Mouse (Mus musculus): ENCODE measurements around the gene Naa38.

The Naa38 gene

GRCm38 (mm10) chr11:69395235-69395633 lies at the start of gene Naa38, which contains the start of gene Cyb5d1:
Gene Naa38, plus strand, starts transcription at chr11:69395487.
Gene Cyb5d1, minus strand, starts transcription at chr11:69395631.
- DNase-seq (ENCODE audit: low spot score) = peak; percentile 90

DNA sequence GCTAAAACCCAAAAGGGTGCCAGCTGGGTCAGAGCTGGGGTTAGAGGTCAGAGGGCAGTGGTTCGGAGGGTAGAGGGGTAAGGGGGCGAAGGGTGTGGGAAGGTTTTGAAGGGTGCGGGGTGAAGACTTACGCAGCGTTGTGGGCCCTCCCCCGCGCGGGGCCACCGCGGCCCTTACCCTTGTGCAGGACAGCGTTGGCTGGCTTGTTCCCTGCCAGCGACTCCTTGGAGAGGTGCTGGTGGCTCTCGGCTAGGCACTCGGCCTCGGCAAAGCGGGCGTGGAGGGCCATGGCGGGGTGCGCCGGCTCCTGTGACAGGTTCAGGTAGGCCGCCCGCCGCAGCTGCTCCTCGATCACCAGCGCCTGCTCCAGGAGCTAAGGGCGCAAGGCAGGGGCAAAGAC lies 48.8 kb upstream of the Naa38 start:
- DNase-seq (ENCODE audit: low spot score) = no peak

DNA sequence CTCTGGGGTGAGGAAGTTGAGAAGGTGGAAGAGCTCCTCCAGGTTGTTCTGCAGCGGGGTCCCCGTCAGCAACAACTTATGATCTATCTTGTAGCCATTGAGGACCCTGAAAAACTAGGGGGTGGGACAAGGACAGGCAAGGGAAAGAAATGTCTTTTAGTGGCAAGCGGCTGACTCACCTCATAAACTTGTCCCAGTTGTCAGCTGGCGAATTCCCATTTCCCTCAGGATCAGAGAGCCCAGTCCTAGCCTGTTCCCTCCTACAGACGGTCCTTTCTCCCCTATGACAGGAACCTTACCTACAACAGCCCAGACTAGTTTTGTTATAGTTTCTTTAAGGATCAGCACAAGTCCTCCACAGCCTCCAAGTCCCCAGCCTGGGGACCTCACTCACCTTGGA lies 38.7 kb upstream of the Naa38 start:
- no peak for DNase-seq (ENCODE audit: low spot score)

DNA sequence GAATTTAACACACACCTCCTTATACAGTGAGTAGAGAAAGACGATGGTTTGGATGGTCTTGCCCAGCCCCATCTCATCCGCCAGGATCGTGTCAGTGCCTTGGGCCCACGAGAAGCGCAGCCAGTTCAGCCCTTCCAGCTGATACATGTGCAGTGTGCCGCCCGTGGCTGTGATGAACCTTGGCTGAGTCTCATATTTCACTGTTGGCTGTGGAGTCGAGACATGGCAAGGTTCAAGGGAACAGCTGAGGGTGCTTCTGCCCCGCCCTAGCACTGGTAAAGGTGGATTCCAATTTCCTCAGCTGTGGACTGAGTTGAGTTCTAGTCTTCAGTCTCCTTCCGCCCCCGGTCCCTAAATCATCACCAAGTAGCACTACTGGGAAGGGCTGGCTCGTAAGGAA lies 37.6 kb upstream of the Naa38 start:
- no peak for DNase-seq (ENCODE audit: low spot score)

GRCm38 (mm10) chr11:69362021-69362420 lies 33.3 kb upstream of the Naa38 start:
- DNase-seq (ENCODE audit: low spot score) = no peak

DNA sequence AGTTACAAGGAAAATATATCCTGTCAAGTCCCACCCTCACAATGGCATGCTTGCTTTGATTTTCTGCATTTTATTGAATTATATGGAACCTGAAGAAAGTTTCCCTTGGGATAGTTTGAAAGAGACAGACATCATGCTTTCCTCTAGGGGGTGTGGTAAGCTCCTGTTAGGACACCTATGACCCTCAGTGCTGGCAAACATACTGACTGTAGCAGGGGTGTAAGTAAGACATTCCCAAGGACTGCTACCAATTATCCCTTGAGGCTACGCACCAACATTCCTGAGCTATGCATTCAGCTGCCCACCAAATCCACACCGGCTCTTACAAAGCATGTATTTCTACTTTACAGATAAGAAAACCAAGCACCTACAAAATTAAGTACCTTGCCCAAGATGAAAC lies 32.8 kb upstream of the Naa38 start:
- DNase-seq (ENCODE audit: low spot score) = no peak

DNA sequence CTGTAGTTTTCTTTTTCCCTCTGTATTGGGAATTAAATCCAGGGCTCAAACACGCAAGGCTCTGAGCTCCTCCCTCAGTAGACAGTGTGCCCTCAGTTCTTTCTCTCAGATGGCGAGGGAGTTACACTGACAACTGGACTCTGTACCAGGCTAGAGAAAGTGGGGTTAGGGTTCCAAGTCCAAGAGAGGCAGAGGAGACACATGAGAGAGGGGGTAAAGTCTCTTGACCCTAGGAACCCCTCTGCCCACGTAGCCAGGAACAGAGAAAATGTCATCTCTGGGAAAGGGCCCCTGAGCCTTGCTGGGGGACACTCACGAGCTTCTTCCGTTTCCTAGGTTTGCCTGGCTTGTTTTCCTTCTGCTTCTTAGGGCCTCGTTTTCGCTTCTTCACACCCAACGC lies 30.9 kb upstream of the Naa38 start:
- no peak for DNase-seq (ENCODE audit: low spot score)

DNA sequence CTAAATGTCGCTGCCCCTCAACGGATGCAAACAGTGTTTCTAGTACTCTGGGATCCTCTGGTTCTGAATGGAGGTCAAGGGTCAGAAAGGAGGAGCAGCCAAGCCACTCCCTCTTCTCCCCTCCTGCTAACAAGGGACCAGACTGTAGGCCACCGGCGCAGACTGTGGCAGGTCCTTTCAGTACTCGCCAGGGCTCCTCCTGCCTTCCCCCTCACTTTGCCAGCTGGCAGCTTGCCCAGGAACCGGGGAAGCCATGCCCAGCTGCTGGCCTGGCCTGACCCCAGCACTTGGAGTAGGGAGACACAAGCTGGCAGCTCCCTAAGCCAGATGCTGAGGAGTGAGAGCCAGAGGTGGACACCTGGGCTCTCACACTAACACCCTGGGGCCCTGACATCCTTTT lies 30.4 kb upstream of the Naa38 start:
- peak; percentile 95 for DNase-seq (ENCODE audit: low spot score)

DNA sequence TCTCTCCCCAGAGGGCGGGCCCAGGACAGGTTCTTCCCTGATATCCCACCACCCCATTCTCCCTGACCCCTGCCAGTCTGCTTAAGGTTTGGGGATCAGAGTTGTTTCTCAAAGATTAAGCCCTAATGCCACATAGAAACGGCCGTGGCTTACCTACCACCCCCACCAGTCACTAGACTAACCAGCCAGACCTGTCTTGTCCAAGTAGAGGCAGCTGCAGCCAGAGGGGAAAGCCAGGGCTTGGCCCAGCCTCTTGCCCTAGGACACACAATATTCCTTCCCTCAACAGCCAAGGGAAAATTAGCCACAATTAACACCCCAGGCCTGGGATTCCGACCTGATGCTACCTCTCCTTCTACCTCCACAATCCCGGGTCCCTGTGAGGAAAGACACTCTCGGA lies 29.6 kb upstream of the Naa38 start:
- DNase-seq (ENCODE audit: low spot score) = no peak

DNA sequence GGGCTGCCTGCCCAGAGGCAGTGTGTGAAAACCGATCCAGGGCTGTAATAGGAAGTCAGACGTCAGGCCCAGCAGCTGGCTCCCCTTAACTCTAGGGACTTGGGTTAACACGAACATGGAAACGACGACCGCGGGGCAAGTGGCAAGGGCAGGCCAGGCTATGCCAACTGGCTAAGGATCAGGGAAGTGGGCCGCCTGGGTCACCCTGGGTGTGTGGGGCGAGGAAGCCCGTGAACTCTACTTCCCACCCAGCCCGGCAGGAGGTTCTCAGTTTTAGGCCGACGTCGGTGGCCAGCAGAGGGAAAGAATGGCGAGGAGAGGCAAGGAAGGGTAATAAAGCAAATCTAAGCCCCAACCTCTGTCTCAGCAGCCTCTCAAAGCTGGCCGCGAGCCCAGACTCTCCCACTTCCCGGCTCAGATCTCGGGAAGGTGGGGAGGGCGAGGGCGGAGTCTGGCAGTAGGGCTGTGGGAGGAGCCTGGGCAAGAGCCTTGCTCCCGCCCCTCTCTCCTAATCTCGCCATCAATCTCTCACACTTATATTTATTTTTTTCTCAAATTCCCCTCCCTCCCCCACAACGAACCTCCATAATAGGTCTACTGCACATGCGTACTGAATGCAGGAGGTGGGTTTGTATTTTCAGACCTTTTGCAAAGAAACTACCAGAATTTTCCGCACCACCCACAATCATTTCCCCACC lies 29.0 kb upstream of the Naa38 start:
- DNase-seq (ENCODE audit: low spot score) = peak; percentile 94

DNA sequence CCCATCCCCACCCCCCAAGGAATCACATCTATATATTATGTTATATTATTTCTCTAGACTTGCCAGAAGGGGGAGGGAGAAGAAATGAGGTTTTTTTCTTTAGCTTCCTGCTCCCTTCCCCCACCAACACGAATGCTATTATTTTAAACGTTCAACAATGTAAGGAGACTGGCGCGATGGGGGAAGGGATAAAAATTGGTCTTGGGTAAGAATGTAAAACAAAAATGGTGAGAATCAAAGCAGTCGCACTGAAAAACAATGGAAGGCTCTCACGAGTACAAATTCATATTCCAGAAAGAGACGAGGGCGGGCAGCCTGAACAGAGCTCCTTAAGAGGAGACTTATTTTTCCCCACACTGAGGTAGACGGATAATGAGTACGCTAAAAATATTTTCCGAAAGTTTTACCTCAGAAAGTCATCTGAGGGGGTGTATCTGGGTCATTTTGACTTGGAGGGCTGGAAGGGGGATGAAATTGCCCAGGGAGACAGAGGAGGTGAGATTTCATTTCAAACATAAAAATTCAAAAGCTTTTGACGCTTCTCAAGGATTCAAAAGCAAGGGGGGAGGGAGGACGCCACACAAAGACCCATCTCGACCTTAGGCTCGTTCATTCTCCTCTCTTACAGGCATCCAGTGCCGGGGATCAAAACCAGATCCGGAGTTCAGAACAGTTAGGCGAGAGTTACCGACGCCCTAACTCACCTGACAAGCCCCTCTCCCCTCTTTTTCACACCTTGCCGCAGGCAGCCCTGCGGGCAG lies 28.3 kb upstream of the Naa38 start:
- peak; percentile 64 for DNase-seq (ENCODE audit: low spot score)

DNA sequence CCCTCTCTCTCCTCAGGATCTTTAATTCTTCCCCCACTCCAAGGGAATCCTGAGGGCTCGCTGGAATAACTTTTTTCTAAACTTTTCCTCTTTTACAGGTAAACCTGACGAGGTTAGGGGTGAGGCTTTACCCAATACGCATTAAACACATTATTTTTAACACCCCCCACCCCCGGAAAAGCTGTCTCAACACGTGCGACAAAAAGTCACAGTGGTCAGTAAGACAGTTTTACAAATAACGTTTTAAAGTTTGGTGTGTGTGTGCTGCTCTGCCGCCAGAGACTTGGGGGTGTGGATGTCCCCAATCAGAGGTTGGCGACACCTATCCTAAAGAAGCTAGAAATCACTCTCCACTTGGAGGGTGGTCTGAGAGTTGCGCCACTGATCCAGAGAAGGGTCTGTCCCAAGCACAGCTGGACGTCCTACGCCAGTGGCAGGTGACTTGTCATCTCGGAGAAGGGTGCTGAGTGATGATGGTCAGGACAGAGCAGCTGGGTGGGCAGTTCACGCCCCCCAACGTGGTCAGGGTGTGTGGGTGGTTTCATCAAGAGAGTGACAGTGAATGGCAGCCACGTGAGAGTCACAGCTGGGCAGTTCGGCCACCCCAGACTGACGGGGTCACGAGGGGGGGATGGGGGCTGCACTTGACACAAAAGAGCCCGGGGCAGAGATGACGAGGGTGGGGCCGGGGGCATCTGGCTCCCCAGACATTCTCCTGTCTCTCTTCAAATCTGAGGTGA lies 27.5 kb upstream of the Naa38 start:
- peak; percentile 28 for DNase-seq (ENCODE audit: low spot score)

GRCm38 (mm10) chr11:69368356-69369214 lies 26.7 kb upstream of the Naa38 start:
- peak; percentile 67 for DNase-seq (ENCODE audit: low spot score)

DNA sequence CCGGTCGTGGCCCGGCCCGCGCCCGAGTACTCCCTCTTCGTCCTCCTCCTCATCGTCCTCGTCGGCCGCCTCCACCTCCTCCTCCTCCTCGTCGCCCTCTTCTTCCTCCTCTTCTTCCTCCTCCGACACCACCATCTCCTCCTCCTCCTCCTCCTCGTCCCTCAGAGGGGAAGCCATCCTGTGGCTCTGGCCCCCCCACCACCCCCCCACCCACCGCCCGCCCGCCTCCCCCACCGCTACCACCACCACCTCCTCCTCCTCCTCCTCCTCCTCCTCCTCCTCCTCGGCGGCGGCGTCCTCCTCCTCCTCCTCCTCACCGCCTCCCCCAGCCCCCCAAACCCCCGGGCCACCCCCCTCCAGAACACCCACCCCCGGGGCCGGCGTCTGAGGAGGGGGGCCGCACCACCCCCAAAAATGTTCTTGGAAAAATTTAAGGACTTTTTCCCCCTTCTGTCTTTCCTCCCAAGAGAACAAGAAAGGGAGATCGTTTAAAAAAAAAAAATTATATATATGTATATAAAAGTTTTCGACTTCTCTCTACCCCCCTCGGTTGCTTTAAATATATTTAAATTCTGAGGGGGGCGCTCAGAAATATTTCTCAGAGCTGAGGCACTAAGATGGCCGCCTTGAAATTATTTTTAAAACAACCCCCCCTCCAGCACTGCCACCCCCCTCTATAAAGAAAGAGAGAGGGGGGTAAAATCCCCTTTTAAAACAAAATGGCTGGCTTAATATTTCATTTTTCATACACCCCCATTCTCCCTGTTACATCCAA lies 25.9 kb upstream of the Naa38 start, which contains the start of gene Chd3:
Gene Chd3 (minus strand): TSS at position 192 of the 775 bp plus-strand sequence.
- DNase-seq (ENCODE audit: low spot score) = no peak

GRCm38 (mm10) chr11:69369990-69370816 lies 25.1 kb upstream of the Naa38 start:
- DNase-seq (ENCODE audit: low spot score) = no peak

- DNase-seq (ENCODE audit: low spot score) = no peak
Observed at GRCm38 (mm10) chr11:69370817-69371215, 24.5 kb upstream of the Naa38 start.

- DNase-seq (ENCODE audit: low spot score) = no peak
Observed at GRCm38 (mm10) chr11:69371601-69372000, 23.7 kb upstream of the Naa38 start.

DNA sequence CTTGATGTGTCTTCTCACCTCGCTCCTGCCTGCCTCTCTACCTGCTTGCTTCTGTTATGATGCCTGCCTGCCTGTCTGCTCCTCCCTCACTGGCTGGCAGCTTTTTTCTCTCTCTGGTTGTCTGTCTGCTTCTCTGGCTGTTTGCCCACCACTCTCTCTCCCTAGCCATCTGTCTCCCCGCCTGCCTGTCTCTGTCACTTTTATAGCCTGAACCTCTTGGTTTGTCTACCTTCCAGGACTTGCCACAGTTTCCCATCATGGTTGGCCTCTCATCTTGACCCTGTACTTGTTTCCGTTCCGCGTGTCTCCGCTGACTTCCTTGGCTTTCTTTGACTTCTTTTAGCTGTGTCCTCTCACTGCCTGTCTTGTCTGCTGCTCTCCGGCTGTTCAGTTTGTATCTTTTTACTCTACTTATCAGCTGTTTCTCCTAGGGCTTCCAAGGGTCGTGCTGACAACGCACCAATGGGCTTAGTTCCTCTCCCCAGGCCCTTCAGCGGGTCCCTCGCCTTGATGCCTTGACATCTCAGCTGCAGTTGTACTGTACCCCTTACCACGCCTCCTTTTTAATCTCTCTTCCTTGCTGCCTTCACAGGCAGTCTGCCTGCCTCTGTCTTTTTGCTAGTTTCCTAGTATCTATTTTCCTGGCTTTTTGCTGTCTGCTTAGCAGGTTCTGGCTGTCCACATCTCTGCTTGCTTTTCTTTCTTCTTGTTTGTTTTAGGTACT lies 23.1 kb upstream of the Naa38 start:
- DNase-seq (ENCODE audit: low spot score) = peak; percentile 40

DNA sequence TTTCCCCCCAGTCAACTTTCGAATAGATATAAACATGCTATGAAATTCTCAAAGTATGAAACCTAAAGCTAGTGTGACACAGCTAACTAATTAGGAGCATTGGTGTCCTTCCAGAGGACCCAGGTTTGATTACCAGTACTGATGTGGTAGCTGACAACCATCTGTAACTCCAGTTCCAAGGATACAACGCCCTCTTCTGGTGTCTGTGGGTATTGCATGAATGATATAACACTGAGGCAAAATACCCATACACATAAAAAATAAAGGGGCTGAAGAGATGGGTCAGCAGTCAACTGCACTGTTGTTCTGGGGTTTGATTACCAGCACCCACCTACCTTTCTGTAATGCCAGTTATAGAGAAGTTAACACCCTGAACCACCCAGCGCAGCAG lies 22.5 kb upstream of the Naa38 start:
- no peak for DNase-seq (ENCODE audit: low spot score)
